Mouse (Mus musculus): Measurements from ENCODE around the gene Gpr142.

- TF ChIP-seq CEBPB (IDR thresholded peaks at IDR 0.05; ENCODE audit: low read depth) = no peak
- no peak for TF ChIP-seq CTCF (IDR thresholded peaks at IDR 0.05; ENCODE audit: control insufficient read depth, insufficient read depth, insufficient read length)
- TF ChIP-seq FOSL1 (IDR thresholded peaks at IDR 0.05; ENCODE audit: insufficient read depth, low read length, poor library complexity, severe bottlenecking) = no peak
- no peak for TF ChIP-seq MYOG (IDR thresholded peaks at IDR 0.05; ENCODE audit: control insufficient read depth, extremely low read depth, insufficient read length)
- TF ChIP-seq MYOD1 (IDR thresholded peaks at IDR 0.05; ENCODE audit: control insufficient read depth, insufficient read length, low read depth) = no peak
- no peak for TF ChIP-seq MAX (IDR thresholded peaks at IDR 0.05)
Measured at GRCm38 (mm10) chr11:114822727-114823126, 24.0 kb downstream of the Gpr142 start.
